In genomic region chr9:52012781-52013436, GRCm38 (mm10) we compare ENCODE assay signal across 13 mouse cellular contexts.
"Had no signal": no experiment of that assay in that cellular context is flagged by ENCODE, and none has a peak within 500 bp of the region (broad histone marks: within the 10 kb centered on the region; RNA-seq: fewer than 3 reads in every experiment).

No protein-coding gene starts in this region.

- H3K4me3 ChIP-seq: kidney, embryonic 15.5 days; limb, embryonic 12.5 days; liver, embryonic 13.5 days; myocyte; neural tube, embryonic 15.5 days had no signal

- H3K27ac ChIP-seq: kidney, embryonic 15.5 days; limb, embryonic 12.5 days; liver, embryonic 13.5 days; neural tube, embryonic 15.5 days; stomach, postnatal 0 days had no signal

- ATAC-seq: lung, postnatal 0 days had no signal

- H3K4me1 ChIP-seq: kidney, embryonic 15.5 days; limb, embryonic 12.5 days; liver, embryonic 13.5 days; neural tube, embryonic 15.5 days had no signal

- H3K4me2 ChIP-seq: kidney, embryonic 15.5 days; limb, embryonic 12.5 days; liver, embryonic 13.5 days; neural tube, embryonic 15.5 days had no signal

- H3K9me3 ChIP-seq: kidney, embryonic 15.5 days; limb, embryonic 12.5 days; liver, embryonic 13.5 days; neural tube, embryonic 15.5 days had no signal

- H3K27me3 ChIP-seq: kidney, embryonic 15.5 days; limb, embryonic 12.5 days; liver, embryonic 13.5 days; neural tube, embryonic 15.5 days had no signal

- H3K9ac ChIP-seq: kidney, embryonic 15.5 days; limb, embryonic 12.5 days; liver, embryonic 13.5 days; neural tube, embryonic 15.5 days had no signal

- H3K36me3 ChIP-seq: kidney, embryonic 15.5 days; limb, embryonic 12.5 days; liver, embryonic 13.5 days; neural tube, embryonic 15.5 days had no signal

- DNase-seq: kidney, adult 11 months; kidney, postnatal 25 days; liver, embryonic 13.5 days; lung, adult 2 months; lung, postnatal 36 days; midbrain, embryonic 14.5 days; thymus, postnatal 14 days had no signal
